Mouse (Mus musculus) lung, adult 2 months (tissue): ENCODE results near the gene Atg9b.

Experiments used
- CTCF ChIP-seq: fragments of 200-500 bp; IDR thresholded peaks from 2 replicates; pipeline ENCODE4 v1.5.1; 2011; ENCODE audit warnings: mild to moderate bottlenecking, low read length, control low read depth; ENCODE audit not compliant: insufficient read depth
- POLR2A ChIP-seq: fragments of 200-500 bp; IDR thresholded peaks from 2 replicates; pipeline ENCODE4 v1.6.1; 2011; ENCODE audit warnings: low read depth, mild to moderate bottlenecking, control low read depth, low read length, borderline replicate concordance; ENCODE audit errors: extremely low read depth

DNA sequence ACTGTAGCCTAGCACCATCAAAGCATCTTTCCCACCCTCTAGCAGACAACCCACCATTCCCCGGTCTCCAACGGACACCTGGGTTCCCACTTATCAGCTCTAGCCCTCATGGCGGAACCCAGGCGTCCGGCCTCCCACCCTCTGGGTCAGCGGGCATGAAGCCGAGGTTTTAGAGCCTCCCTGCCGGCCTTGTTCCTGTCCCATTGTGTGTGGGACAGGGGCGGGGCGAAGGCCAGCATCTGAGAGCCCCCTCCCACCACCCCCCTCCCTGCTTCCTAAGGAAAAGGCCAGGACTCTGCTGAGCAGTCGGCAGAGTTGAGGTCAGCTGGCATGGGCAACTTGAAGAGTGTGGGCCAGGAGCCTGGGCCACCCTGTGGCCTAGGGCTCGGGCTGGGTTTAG is 27.4 kb downstream of the Atg9b start, which contains the start of gene Nos3:
- TF ChIP-seq POLR2A (peak; percentile 50; the same call in 1 of the 2 replicates), CTCF (no peak)
